Mouse (Mus musculus): Measurements from ENCODE around the gene Emd. TPM values are rescaled to one million over a fixed set of nuclear protein-coding genes. Genes with fewer than 3 reads are reported as not detected.

The Emd gene
- polyA plus RNA-seq, 1 experiment from 2014 or later, result 8.5 TPM

DNA sequence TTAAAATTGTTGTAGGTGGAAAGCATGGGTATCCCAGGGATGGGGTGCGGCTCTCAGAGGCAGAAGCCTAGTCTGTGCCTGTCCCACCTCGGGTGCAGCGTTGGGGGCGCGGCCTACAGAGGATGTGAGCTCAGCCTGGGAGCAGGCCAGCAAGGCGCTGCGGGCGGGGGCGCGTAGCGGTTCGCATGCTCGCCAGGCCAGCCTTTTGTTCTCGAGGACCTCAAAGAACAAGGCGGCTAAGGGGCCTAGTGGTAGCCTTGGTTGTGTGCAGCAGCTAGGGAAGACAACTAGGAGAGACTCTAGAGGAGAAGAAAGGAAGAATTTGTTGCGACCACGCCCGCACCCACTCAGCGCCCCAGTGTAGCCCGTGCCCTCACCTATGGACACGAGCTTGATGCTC is 8.8 kb upstream of the Emd start:
- Histone ChIP-seq H3K9ac (peak overlapping the region; percentile 45), H3K4me2 (peak overlapping the region; percentile 85), H3K36me3 (replicated peaks) (peaks cover 10% of the 10 kb centered on the region; the same call in 1 of the 2 replicates), H3K27me3 (peaks cover 11% of the 10 kb centered on the region; the same call in 1 of the 2 replicates), H3K4me1 (replicated peaks) (peaks cover 42% of the 10 kb centered on the region), H3K4me3 (replicated peaks) (peak overlapping the region; percentile 58), H3K27ac (replicated peaks) (peak overlapping the region; percentile 55; the same call in 1 of the 2 replicates), H3K9me3 (replicated peaks) (no peaks in the 10 kb centered on the region)
- WGBS (ENCODE audit: insufficient replicate concordance), result 14% methylated on average over 21 of the region's 21 CpGs
- ATAC-seq (ENCODE audit: insufficient read depth), result peak; percentile 43

DNA sequence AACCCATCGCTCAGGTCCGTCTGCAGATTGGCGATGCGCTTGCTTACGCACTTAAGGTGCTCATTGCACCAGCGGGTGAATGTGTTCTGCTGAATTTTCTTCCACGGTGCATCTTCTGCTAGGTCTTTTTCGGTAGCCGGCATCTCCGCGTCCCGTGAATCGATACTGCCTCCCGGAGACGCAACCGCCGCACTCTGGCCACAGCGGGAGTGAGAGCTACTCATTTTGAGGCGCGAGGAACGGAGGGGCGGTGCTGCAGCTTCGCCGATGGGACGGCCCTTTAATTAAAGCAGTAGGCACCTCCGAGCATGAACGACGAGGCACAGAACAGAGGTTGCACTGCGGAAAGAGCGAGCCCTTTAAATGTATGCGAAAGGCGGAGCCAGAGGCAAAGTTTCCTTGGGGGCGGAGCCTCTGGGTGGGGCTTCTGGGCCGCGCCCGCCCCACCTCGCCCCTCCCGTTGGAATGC is 8.2 kb upstream of the Emd start:
- Histone ChIP-seq H3K27ac (replicated peaks) (peak overlapping the region; percentile 55; the same call in 1 of the 2 replicates), H3K4me2 (peak overlapping the region; percentile 85), H3K9ac (peak overlapping the region; percentile 45), H3K36me3 (replicated peaks) (peaks cover 4% of the 10 kb centered on the region; the same call in 1 of the 2 replicates), H3K4me1 (replicated peaks) (peaks cover 42% of the 10 kb centered on the region), H3K27me3 (peaks cover 11% of the 10 kb centered on the region; the same call in 1 of the 2 replicates), H3K4me3 (replicated peaks) (peak overlapping the region; percentile 58), H3K9me3 (replicated peaks) (no peaks in the 10 kb centered on the region)
- 15% methylated on average over 38 of the region's 38 CpGs for WGBS (ENCODE audit: insufficient replicate concordance)
- ATAC-seq (ENCODE audit: insufficient read depth), result peak; percentile 80

DNA sequence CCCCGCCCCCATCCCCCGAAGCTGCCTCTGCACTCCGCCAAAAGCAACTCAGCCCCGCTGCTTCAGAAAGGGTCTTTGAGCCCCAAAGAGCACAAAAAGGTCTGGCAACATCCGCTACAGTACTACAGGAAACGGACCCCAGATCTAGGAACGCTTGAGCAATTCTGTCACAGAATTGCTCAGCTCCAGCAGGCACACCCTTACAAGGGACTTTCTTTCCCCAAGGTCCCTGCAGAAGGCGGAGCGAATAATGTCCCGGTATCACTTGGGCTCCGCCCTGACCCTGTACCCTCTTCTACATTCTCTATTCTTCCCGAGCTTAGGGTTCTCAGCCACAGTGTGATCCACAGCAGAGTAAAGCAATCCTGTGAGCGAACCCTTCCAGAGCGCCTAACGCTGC is 7.8 kb upstream of the Emd start:
- peak overlapping the region; percentile 15; the same call in 1 of the 2 replicates for H3K9ac ChIP-seq
- H3K27ac ChIP-seq (replicated peaks), result peak overlapping the region; percentile 14; the same call in 1 of the 2 replicates
- peaks cover 11% of the 10 kb centered on the region; the same call in 1 of the 2 replicates for H3K27me3 ChIP-seq
- peak; percentile 21 for ATAC-seq (ENCODE audit: insufficient read depth)
- H3K4me2 ChIP-seq, result peak overlapping the region; percentile 85
- peaks cover 42% of the 10 kb centered on the region for H3K4me1 ChIP-seq (replicated peaks)
- H3K4me3 ChIP-seq (replicated peaks), result peak overlapping the region; percentile 58
- peaks cover 3% of the 10 kb centered on the region; the same call in 1 of the 2 replicates for H3K36me3 ChIP-seq (replicated peaks)
- no peaks in the 10 kb centered on the region for H3K9me3 ChIP-seq (replicated peaks)
- 26% methylated on average over 15 of the region's 15 CpGs for WGBS (ENCODE audit: insufficient replicate concordance)

DNA sequence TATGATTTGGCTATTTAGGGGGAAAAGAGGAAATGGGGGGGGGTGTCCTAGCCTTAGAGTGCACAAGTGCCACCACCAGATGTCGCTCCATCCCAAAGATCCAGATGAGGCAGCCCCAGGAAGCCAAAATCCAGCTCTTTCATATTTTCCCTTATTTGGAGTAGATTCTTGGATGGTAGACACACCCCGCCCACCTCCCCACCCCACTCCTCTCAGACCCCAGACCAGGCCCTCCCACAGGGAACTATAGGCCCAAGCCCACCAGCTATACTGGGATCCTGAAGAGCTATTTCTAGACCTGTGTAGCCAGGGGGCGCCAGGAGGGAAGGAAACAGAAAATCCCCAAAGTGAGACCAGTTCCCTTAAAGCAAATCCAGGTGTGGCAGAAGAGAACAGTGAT is 5.8 kb upstream of the Emd start:
- peak overlapping the region; percentile 68 for H3K4me2 ChIP-seq
- H3K27me3 ChIP-seq, result peaks cover 11% of the 10 kb centered on the region; the same call in 1 of the 2 replicates
- H3K4me3 ChIP-seq (replicated peaks), result 0 out of 2 replicates have a peak overlapping the region, but pooled peaks have one; percentile 46
- H3K27ac ChIP-seq (replicated peaks), result no peak overlapping the region
- no peaks in the 10 kb centered on the region for H3K36me3 ChIP-seq (replicated peaks)
- ATAC-seq (ENCODE audit: insufficient read depth), result no peak
- WGBS (ENCODE audit: insufficient replicate concordance), result 7% methylated on average over 3 of the region's 3 CpGs
- no peak overlapping the region for H3K9ac ChIP-seq
- no peaks in the 10 kb centered on the region for H3K9me3 ChIP-seq (replicated peaks)
- H3K4me1 ChIP-seq (replicated peaks), result peaks cover 37% of the 10 kb centered on the region

DNA sequence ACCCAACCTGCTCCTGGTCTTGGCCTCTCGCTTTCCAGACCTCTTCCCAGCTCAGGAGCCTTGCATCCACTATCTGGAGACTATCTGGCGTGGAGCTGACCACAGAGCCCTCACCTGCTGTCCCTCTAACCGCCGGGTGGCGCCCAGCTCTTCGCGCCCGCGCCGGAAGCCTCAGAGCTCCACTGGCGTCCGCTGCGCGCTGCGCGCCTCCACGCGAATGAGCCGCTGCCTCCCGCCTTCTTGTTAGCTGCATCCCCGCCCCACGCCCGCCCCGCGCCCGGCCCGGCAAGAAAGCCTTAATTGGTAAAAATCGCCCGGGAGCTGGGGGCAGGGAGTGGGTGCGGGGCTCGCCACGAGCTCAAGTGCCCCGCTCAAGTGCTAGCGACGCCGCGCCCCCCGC is 4.9 kb upstream of the Emd start, which contains the start of gene Flna:
TSS of gene Flna (minus strand) at position 206 of the 400 bp plus-strand sequence.
- Histone ChIP-seq H3K9ac (peak within 1 kb of the TSS; percentile 37; the same call in 1 of the 2 replicates), H3K4me1 (replicated peaks) (peaks cover 28% of the 10 kb centered on the region), H3K27ac (replicated peaks) (no peak within 1 kb of the TSS), H3K9me3 (replicated peaks) (no peaks in the 10 kb centered on the region), H3K36me3 (replicated peaks) (no peaks in the 10 kb centered on the region), H3K4me2 (peak within 1 kb of the TSS; percentile 68), H3K4me3 (replicated peaks) (peak within 1 kb of the TSS; percentile 46), H3K27me3 (peaks cover 11% of the 10 kb centered on the region; the same call in 1 of the 2 replicates)
- ATAC-seq (ENCODE audit: insufficient read depth), result no peak
- WGBS (ENCODE audit: insufficient replicate concordance), result 12% methylated on average over 38 of the region's 38 CpGs

DNA sequence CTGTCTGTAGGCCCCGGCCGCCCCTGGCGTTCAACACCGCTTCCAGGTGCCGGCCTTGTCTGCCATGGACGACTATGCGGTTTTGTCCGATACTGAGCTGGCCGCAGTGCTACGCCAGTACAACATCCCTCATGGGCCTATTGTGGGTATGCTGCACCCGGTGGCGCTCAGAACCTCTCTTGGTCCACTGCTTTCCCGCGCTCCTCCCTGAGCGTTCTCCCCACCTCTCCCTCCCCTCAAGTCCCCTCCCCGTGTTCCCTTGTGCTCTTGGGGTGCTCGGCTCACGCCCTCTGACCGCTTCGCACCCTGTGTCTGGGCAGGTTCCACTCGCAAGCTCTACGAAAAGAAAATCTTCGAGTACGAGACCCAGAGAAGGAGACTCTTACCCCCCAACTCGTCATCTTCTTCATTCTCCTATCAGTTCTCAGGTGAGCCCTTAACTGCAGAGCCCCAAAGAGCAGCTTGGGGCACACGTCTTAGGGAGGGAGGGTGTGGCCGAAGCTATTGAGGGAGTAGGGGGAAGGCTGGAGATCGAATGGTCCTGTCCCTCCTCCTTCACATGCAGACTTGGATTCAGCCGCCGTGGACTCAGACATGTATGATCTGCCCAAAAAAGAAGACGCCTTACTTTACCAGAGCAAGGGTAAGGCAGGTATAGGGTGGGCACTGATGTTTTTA is 540 bp downstream of the Emd start:
- peak; percentile 66 for ATAC-seq (ENCODE audit: insufficient read depth)
- WGBS (ENCODE audit: insufficient replicate concordance), result 21% methylated on average over 31 of the region's 31 CpGs
- Histone ChIP-seq H3K4me2 (peak overlapping the region; percentile 79), H3K9me3 (replicated peaks) (no peaks in the 10 kb centered on the region), H3K27me3 (no peaks in the 10 kb centered on the region; the same call in 1 of the 2 replicates), H3K36me3 (replicated peaks) (0 out of 2 replicates have a peak, but pooled peaks cover 5% of the 10 kb centered on the region), H3K4me3 (replicated peaks) (peak overlapping the region; percentile 68), H3K9ac (peak overlapping the region; percentile 66), H3K4me1 (replicated peaks) (peaks cover 10% of the 10 kb centered on the region), H3K27ac (replicated peaks) (peak overlapping the region; percentile 91)

DNA sequence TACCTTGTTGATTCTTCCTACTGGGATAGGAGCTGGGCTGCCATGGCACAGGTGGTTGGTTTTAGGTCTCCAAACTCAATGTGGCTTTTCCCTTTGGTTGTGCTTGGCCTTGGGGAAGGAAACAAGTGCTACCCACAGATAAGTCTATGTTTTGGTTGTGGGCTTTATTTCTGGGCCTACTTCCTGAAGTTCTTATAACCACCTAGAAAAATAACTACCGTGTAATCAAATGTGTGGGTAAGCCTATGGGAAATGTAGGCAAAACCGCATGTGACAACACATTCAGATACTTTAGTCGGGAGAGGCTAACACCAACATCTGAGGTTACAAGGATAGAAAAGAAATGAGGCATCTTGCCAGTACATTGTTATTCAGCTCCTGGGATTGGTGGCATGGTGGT is 3.3 kb downstream of the Emd start:
- Histone ChIP-seq H3K27me3 (no peaks in the 10 kb centered on the region), H3K27ac (replicated peaks) (no peak overlapping the region), H3K9me3 (replicated peaks) (no peaks in the 10 kb centered on the region), H3K4me2 (no peak overlapping the region), H3K4me3 (replicated peaks) (no peak overlapping the region), H3K9ac (no peak overlapping the region), H3K36me3 (replicated peaks) (0 out of 2 replicates have a peak, but pooled peaks cover 5% of the 10 kb centered on the region), H3K4me1 (replicated peaks) (peaks cover 10% of the 10 kb centered on the region)
- 67% methylated on average over 3 of the region's 3 CpGs for WGBS (ENCODE audit: insufficient replicate concordance)
- ATAC-seq (ENCODE audit: insufficient read depth), result no peak

DNA sequence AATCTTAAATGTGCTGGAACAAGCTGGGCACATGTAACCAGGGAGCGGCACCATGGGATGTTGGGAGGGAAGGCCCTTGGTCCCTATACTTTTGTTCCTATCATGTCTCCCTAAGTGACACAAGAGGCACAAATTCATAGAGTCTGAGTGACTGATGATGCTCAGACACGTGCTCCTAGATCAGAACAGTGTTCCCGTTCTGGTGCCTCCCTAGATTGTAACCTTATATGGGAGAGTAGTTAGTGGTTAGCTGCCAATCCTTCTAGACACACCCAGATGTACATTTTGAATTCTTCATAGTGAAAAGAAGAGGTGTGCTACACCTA is 15.2 kb downstream of the Emd start:
- peak; percentile 3; the same call in 1 of the 2 replicates for ATAC-seq (ENCODE audit: insufficient read depth)
- no peaks in the 10 kb centered on the region for H3K27me3 ChIP-seq
- H3K9ac ChIP-seq, result peak overlapping the region; percentile 54
- peaks cover 10% of the 10 kb centered on the region; the same call in 1 of the 2 replicates for H3K4me1 ChIP-seq (replicated peaks)
- peak overlapping the region; percentile 67 for H3K4me3 ChIP-seq (replicated peaks)
- H3K36me3 ChIP-seq (replicated peaks), result peaks cover 14% of the 10 kb centered on the region
- whole genome bisulfite sequencing (ENCODE audit: insufficient replicate concordance), result 32% methylated on average over 3 of the region's 3 CpGs
- peak overlapping the region; percentile 92 for H3K27ac ChIP-seq (replicated peaks)
- peak overlapping the region; percentile 80 for H3K4me2 ChIP-seq
- H3K9me3 ChIP-seq (replicated peaks), result no peaks in the 10 kb centered on the region

DNA sequence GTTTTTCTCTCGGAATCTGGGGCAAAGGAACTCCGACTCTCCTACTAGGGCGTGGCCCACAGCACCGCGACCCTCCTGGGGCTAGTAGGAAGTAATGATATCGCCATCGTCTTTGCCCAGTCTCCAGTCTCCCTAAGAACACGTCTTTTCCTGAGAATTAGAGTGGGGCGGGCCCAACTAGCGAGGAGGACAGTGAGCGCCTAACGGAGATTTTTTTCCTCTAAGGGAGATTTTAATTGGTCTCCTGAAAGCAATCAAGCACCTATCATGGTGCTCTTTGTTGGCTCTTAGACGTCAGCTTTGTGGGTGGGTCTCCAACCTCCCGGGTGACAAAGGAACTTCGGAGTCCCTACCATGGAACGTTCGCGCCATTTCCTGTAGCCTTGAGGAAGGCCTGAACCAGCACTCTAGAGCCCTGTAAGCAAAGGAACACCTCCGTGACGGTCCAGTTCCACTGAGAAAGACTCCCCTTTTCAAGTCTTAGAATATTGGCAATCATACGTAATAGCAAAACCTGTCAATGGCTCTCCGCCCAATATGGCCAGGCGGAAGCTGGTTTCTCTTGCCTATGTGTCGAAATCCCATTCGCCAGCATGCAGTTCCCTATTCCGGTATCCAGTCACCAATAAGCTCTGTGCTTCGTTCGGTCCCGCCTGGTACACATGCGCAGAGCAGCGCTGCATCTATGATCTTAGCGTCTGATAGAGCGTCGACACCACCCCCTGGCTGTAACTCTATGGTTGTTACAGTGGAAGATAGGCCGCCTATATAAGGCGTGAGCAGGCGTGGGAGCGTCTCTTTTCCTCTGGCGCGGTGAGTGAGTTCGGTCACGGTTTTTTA is 15.8 kb downstream of the Emd start, which contains the start of gene Rpl10:
TSS of gene Rpl10 (plus strand) at position 751 of the 840 bp plus-strand sequence.
- 15% methylated on average over 42 of the region's 42 CpGs for WGBS (ENCODE audit: insufficient replicate concordance)
- Histone ChIP-seq H3K4me1 (replicated peaks) (peaks cover 10% of the 10 kb centered on the region; the same call in 1 of the 2 replicates), H3K9ac (peak within 1 kb of the TSS; percentile 60), H3K27me3 (no peaks in the 10 kb centered on the region), H3K4me3 (replicated peaks) (peak within 1 kb of the TSS; percentile 67), H3K9me3 (replicated peaks) (no peaks in the 10 kb centered on the region), H3K36me3 (replicated peaks) (peaks cover 14% of the 10 kb centered on the region), H3K4me2 (peak within 1 kb of the TSS; percentile 80), H3K27ac (replicated peaks) (peak within 1 kb of the TSS; percentile 92)
- ATAC-seq (ENCODE audit: insufficient read depth), result peak; percentile 93

DNA sequence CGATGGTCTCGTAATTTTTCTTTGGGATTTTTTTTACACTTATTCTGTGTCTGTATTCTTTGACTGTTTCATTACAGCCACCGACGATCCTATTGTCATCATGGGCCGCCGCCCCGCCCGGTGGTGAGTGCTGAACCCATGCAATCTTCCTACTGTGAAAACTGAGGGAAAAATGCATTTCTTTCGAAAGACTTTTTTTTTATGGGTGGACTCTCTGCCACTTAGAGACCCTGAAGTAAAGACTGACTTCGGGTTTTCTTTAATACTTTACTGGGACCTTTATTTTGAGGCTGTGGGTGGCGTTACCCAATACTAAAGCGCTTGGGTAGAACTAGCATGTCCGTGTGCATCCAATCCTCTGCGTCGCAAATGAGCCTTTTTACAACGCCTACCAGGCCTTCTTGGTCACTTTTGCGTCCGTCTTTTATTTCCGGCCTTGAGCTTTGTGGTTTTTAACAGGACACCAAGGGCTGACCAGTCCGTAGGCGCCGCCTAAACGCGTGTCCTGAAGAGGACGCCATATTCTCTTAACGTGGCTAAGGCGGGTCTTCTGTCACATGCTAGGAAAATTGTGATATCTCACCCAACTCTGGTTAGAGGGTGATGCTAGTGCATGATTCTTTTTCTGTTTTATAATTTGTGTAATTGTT is 16.5 kb downstream of the Emd start:
- Histone ChIP-seq H3K27ac (replicated peaks) (peak overlapping the region; percentile 68), H3K27me3 (no peaks in the 10 kb centered on the region), H3K4me1 (replicated peaks) (peaks cover 10% of the 10 kb centered on the region; the same call in 1 of the 2 replicates), H3K4me2 (peak overlapping the region; percentile 72), H3K9ac (peak overlapping the region; percentile 60), H3K36me3 (replicated peaks) (peaks cover 14% of the 10 kb centered on the region), H3K4me3 (replicated peaks) (peak overlapping the region; percentile 67), H3K9me3 (replicated peaks) (no peaks in the 10 kb centered on the region)
- no peak for ATAC-seq (ENCODE audit: insufficient read depth)
- WGBS (ENCODE audit: insufficient replicate concordance), result 16% methylated on average over 27 of the region's 27 CpGs

Data from liver, embryonic 15.5 days (tissue).